Mouse (Mus musculus) frontal cortex, postnatal 25 days (tissue): Measurements from ENCODE around the gene Arrdc5.
A peak's percentile ranks its signal among the peaks of the same experiment; 100 is the strongest.

Experiments used
- DNase-seq, 2 experiments: peaks; one replicate each; pipeline ENCODE4 v3.0.0; 2022; ENCODE audit warnings: low spot score in 2 of 2

Arrdc5 gene

DNA sequence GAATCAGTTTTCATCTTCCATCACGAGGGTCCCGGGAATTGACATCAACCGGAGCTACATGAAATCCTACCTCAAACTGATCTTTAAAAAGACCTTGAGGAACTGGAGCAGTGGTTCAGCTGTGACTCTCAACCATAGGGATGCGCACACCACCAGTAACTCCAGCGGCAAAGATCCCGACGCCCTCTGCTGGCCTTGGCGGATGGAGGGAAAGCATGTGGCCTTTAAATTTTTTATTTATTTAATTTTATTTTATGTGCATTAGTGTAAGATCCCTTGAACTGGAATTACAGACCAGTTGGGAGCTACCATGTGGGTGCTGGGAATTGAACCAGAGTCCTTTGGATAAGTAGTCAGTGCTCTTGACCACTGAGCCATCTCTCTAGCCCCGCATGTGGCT lies 44.7 kb downstream of the Arrdc5 start:
- peak in 1 of 2 experiments; percentile 60 for DNase-seq

DNA sequence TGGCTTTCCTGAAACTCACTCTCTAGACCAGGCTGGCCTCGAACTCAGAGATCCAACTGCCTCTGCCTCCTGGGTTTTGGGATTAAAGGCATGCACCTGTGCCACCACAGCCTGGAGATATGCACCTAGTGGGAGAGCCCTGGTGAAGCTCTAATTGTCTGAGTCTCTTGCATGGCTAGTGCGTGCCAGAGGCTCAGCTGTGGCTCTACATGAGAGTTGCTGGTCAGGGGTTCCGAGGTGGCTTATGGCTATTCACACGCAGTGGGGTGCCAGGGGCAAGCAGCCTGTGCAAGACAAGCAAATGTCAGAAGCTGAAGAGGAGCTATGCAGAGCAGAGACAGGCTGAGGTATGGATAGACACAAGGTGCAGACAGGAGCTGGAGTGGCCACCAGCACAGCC lies 45.4 kb downstream of the Arrdc5 start:
- no peak for DNase-seq

DNA sequence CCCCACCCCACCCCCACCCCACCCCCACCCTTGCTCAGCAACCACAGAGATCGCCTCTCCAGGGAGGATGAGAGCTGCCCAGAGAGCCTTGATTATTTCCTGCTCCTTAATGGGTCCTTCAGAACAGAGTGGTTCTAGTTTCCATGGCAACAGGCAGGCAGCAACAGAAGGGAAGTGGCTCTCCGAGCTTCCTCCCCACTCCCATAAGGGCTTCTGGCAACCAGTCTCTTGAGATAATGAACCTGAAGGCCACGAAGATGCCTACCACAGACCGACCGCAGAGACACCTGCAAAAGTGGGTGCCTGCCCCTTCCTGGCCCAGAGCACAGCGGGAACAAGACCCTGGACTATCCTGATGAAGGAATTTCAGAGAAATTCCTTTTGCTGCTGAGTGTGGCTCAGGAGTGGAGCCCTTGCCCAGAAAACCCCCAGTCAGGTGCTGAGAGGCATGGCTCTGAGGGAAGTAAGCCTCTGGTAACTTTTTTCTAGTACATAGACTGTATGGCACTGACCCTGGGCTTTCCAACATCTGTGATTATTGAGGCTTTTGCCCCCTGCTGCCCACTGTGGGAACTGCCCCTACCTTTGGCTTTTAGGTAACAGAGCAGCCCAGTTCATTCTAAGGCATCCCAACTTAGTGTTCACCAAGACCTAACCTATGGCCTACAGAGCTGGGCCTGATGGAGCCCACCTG lies 48.8 kb downstream of the Arrdc5 start:
- DNase-seq, result peak; percentile 66 to 76

DNA sequence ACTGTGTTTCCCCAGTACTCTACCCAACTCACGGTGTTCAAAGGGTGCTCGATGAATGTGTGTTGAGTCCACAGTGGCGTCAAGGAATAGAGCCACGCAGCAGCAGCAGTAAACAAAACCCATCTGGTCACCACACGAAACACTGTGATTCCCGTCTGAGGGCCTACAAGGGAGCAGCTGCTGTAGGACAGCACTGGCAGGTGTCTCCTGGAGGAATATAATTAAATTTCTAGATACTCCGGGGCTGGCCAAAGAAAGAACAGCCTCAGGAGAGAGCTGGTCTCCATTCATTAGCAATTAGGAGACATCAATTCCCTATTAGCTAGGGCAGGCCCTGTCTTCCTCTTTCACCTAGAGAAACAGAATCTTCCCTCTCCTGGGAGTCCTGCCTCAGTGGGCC lies 54.5 kb downstream of the Arrdc5 start:
- no peak for DNase-seq
